Mouse (Mus musculus) CH12.LX (cell line): ENCODE measurements around the gene Mat1a.

Experiments
- BHLHE40 ChIP-seq: IDR thresholded peaks from 2 replicates; pipeline ENCODE4 v1.6.1; 2011; ENCODE audit warnings: mild to moderate bottlenecking, low read depth, low read length, improper control_type of control experiment
- CTCF ChIP-seq, 2 experiments: IDR thresholded peaks in 1 of 2; conservative IDR thresholded peaks in 1 of 2; 2 replicates each; pipeline ENCODE4 v1.5.1; 2011 to 2012; ENCODE audit warnings: low read depth in 2 of 2, low read length in 2 of 2, improper control_type of control experiment in 1 of 2, inconsistent platforms in 1 of 2, mild to moderate bottlenecking in 1 of 2, moderate library complexity in 1 of 2
- JUND ChIP-seq: conservative IDR thresholded peaks from 2 replicates; pipeline ENCODE4 v1.6.1; 2011; ENCODE audit warnings: low read depth, low read length, improper control_type of control experiment
- NELFE ChIP-seq: IDR thresholded peaks from 2 replicates; pipeline ENCODE4 v1.6.1; 2011; ENCODE audit warnings: low read depth, low read length, improper control_type of control experiment
- ZC3H11A ChIP-seq: IDR thresholded peaks from 2 replicates; pipeline ENCODE4 v1.6.1; 2012; ENCODE audit warnings: low read depth, mild to moderate bottlenecking, inconsistent platforms, low read length, improper control_type of control experiment

DNA sequence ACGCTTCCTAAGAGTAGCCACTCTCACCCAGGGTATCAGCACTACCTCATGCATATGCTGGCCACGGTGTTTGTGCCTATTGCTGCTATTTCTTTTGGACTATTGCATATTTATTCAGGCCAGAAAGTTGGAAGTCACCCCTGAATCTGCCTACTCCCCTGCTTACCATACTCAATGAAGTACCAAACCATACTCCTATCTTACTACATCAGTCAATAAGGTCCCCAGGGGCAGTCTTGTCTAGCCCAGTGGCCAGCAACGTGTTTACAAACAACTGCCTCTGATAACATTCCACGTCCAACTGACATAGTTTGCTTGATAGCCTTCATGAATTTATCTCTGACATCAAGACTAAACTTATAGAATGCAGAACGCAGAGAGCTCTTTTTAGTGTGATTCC lies 3.6 kb upstream of the Mat1a start:
- TF ChIP-seq ZC3H11A, result no peak
- TF ChIP-seq CTCF (conservative IDR thresholded peaks at IDR 0.05 in 1 of 2, IDR thresholded peaks at IDR 0.05 in 1 of 2; ENCODE audit: low read depth in 2 of 2, low read length in 2 of 2), result no peak
- no peak for TF ChIP-seq NELFE
- TF ChIP-seq JUND, result no peak
- TF ChIP-seq BHLHE40, result no peak
